Mouse (Mus musculus) megakaryocyte, embryonic 14.5 days (primary cell): Measurements from ENCODE around the gene Vgf. TPM values are rescaled to one million over a fixed set of nuclear protein-coding genes. Genes with fewer than 3 reads are reported as not detected.

ENCODE experiments used
- H3K27me3 ChIP-seq: replicated peaks from 2 replicates; pipeline ENCODE3; 2012; ENCODE audit warnings: inconsistent platforms
- H3K36me3 ChIP-seq: replicated peaks from 2 replicates; pipeline ENCODE3; 2012; ENCODE audit warnings: low read length, inconsistent platforms, mixed read lengths
- H3K4me1 ChIP-seq: 2 replicates; pipeline ENCODE4 v1.6.1; 2012; ENCODE audit warnings: inconsistent platforms
- H3K4me3 ChIP-seq: replicated peaks from 2 replicates; pipeline ENCODE3; 2012; ENCODE audit warnings: moderate library complexity, mild to moderate bottlenecking, inconsistent platforms
- H3K9me3 ChIP-seq: 2 replicates; pipeline ENCODE4 v1.6.1; 2012; ENCODE audit warnings: inconsistent platforms
- FLI1 ChIP-seq: IDR thresholded peaks from 2 replicates; pipeline ENCODE4 v1.6.1; 2012; ENCODE audit warnings: low read length, inconsistent platforms, mixed read lengths
- GATA1 ChIP-seq: IDR thresholded peaks from 3 replicates; pipeline ENCODE4 v1.6.1; 2012; ENCODE audit warnings: mixed read lengths, low read length, inconsistent platforms, borderline replicate concordance
- polyA plus RNA-seq: library from polyadenylated mRNA; stranded (reverse); fragments of >175 nt; gene quantifications from 2 replicates; pipeline ENCODE4 v1.2.3, GENCODE M21; 2012; ENCODE audit warnings: low replicate concordance; ENCODE audit not compliant: insufficient read depth

Vgf gene
- polyA plus RNA-seq: 0.38 TPM in 1 of 2 replicates, not detected in the other

- Histone ChIP-seq H3K36me3 (no peaks in the 10 kb centered on the region), H3K4me3 (peak within 1 kb of the TSS; percentile 77), H3K27me3 (peaks cover 78% of the 10 kb centered on the region), H3K4me1 (peaks cover 35% of the 10 kb centered on the region), H3K9me3 (peaks cover 10% of the 10 kb centered on the region)
- TF ChIP-seq GATA1: no peak
- no peak for TF ChIP-seq FLI1
Observed at GRCm38 (mm10) chr5:137026092-137026491, at the start of gene Vgf. Gene Vgf, plus strand, starts transcription at chr5:137026392.

GRCm38 (mm10) chr5:136977769-136978168, 48.4 kb upstream of the Vgf start:
- Histone ChIP-seq H3K36me3 (peaks cover 31% of the 10 kb centered on the region), H3K4me1 (peaks cover 20% of the 10 kb centered on the region), H3K4me3 (no peak overlapping the region), H3K9me3 (peaks cover 6% of the 10 kb centered on the region), H3K27me3 (peaks cover 16% of the 10 kb centered on the region)
- no peak for TF ChIP-seq GATA1
- TF ChIP-seq FLI1: no peak

DNA sequence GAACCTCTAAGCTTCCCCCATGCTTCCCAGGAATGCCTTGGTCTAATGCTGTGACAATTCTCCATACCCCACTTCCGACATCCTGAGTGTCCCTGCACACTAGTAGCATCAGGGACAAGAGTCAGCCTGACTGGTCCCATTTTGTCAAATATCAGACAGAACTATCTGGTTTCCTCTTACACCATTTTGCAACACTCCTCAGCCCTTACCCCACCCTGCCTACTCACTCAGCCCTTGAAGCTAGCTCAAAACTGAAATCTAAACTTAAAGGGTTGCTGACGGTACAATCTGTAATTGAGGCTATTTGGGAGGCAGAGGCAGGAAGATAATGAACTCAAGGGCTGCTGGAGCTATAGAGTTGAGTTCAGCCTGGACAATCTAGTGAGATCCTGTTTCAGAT, 46.4 kb upstream of the Vgf start:
- Histone ChIP-seq H3K27me3 (peaks cover 7% of the 10 kb centered on the region), H3K4me1 (peaks cover 9% of the 10 kb centered on the region; the same call in 1 of the 2 replicates), H3K36me3 (peaks cover 51% of the 10 kb centered on the region), H3K9me3 (peaks cover 6% of the 10 kb centered on the region), H3K4me3 (no peak overlapping the region)
- no peak for TF ChIP-seq FLI1
- no peak for TF ChIP-seq GATA1

- Histone ChIP-seq H3K27me3 (no peaks in the 10 kb centered on the region), H3K4me3 (no peak overlapping the region), H3K9me3 (peaks cover 6% of the 10 kb centered on the region), H3K4me1 (peaks cover 12% of the 10 kb centered on the region), H3K36me3 (peaks cover 55% of the 10 kb centered on the region)
- no peak for TF ChIP-seq FLI1
- TF ChIP-seq GATA1: no peak
Observed at GRCm38 (mm10) chr5:136980974-136981373, 45.2 kb upstream of the Vgf start.

DNA sequence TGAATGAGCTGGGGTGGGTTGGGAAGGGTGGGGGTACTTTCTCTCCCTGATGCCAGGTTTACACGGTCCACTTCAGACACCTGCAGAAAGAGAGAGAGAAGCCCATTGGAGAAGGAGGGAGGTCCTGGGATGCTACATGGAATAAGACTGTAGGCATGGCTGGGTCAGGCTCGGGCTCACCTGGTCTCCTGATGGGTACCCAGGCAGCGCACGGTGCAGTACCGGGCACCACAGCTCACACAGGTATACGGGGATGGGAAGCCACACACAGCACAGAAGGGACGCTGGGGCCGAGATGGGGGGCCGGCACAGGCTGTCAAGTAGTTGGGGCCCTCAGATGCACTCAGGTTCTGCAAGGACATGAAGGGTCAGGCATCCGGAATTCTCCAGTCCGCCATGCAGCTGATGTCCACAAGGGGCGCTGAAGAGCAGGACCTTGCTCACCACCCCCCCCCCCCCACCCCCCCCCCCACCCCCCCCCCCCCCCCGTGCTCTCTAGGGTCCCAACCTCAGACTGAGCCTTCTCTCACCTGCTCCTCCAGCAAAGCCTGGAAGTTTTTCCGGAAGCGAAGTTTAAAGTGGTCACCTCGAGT, 43.8 kb upstream of the Vgf start:
- H3K9me3 ChIP-seq: peaks cover 6% of the 10 kb centered on the region
- H3K27me3 ChIP-seq: no peaks in the 10 kb centered on the region
- H3K36me3 ChIP-seq: peaks cover 55% of the 10 kb centered on the region
- H3K4me3 ChIP-seq: no peak overlapping the region
- TF ChIP-seq GATA1: no peak
- TF ChIP-seq FLI1: no peak
- H3K4me1 ChIP-seq: peaks cover 18% of the 10 kb centered on the region

GRCm38 (mm10) chr5:136984828-136985227, 41.4 kb upstream of the Vgf start:
- Histone ChIP-seq H3K9me3 (no peaks in the 10 kb centered on the region), H3K4me3 (no peak overlapping the region), H3K27me3 (no peaks in the 10 kb centered on the region), H3K4me1 (peaks cover 34% of the 10 kb centered on the region), H3K36me3 (peaks cover 64% of the 10 kb centered on the region)
- no peak for TF ChIP-seq GATA1
- no peak for TF ChIP-seq FLI1

GRCm38 (mm10) chr5:136986695-136987137, 39.5 kb upstream of the Vgf start, which contains the start of gene Plod3:
Gene Plod3, plus strand, starts transcription at chr5:136987019.
- Histone ChIP-seq H3K4me3 (peak within 1 kb of the TSS; percentile 95), H3K27me3 (no peaks in the 10 kb centered on the region), H3K4me1 (peaks cover 40% of the 10 kb centered on the region), H3K9me3 (no peaks in the 10 kb centered on the region), H3K36me3 (peaks cover 67% of the 10 kb centered on the region)
- TF ChIP-seq GATA1 (no peak), FLI1 (no peak)

DNA sequence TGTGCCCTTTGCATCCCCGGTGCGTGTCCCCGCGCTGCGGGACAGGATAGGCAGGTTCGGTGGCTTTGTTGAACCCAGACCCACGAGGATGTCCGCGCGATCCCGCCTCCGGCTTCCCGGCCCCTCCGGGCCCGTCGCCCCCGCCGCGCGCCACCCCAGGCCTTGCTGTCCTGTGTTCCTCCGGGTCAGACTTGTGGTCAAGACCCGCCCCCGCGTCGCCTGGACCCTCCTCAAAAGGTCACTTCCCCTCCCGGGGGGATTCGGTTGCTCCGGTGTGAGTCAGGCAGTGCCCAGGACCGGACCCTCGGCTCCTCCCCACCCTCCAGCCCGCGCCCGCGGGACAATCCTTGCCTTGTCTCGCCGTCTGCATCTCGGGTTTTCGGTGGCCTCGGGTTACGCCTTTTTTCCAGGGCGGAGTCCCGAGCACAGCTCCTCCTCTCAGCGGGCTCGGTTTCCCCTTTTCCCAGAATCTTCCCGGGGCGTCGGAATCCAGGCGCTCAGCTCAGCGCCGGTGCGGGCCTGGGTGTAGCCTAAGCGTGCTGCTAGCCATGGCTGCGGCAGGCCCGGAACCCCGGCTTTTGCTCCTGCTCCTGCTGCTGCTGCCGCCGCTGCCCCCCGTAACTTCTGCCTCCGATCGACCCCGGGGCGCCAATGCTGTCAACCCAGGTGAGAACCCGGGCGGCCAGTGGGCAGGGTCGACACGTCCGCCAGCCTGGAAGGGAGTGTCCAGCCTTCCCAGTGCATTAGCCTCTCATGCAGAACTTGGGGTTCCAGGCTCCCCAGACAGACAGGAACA, 38.9 kb upstream of the Vgf start:
- no peak for TF ChIP-seq GATA1
- TF ChIP-seq FLI1: no peak
- peaks cover 67% of the 10 kb centered on the region for H3K36me3 ChIP-seq
- H3K4me1 ChIP-seq: peaks cover 40% of the 10 kb centered on the region
- H3K9me3 ChIP-seq: no peaks in the 10 kb centered on the region
- no peaks in the 10 kb centered on the region for H3K27me3 ChIP-seq
- H3K4me3 ChIP-seq: peak overlapping the region; percentile 95

DNA sequence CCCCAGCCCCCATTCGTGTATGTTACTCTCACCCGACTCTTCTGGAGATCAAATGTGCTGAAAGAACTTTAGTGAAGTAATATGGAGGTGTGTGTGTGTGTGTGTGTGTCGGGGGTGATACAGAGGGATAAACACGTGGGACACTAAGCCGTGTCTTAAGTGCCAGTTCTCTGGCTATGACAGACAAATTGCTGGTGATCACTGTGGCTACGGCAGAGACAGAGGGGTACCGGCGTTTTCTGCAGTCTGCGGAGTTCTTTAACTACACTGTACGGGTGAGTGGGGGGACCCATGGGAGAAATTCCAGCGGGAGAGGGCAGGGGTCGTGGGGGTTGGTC, 38.3 kb upstream of the Vgf start, which contains the start of gene Znhit1:
Gene Znhit1, minus strand, starts transcription at position 88 of the 338 bp plus-strand sequence.
- H3K9me3 ChIP-seq: no peaks in the 10 kb centered on the region
- peak within 1 kb of the TSS; percentile 95 for H3K4me3 ChIP-seq
- peaks cover 40% of the 10 kb centered on the region for H3K4me1 ChIP-seq
- no peaks in the 10 kb centered on the region for H3K27me3 ChIP-seq
- TF ChIP-seq FLI1: no peak
- TF ChIP-seq GATA1: no peak
- H3K36me3 ChIP-seq: peaks cover 67% of the 10 kb centered on the region

DNA sequence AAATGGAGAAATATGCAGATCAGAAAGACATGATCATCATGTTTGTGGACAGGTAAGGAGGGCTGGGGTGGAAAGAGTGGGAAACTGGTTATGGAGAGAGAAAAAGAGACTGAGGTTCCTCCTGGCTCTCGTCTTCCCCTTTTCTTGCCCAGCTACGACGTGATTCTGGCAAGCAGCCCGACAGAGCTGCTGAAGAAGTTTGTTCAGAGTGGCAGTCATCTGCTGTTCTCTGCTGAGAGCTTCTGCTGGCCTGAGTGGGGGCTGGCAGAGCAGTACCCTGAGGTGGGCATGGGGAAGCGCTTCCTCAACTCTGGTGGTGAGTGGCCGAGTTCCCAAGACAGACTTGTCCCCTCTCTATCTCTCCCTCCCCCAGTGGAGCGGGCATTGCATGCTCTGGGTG, 37.8 kb upstream of the Vgf start:
- Histone ChIP-seq H3K4me1 (peaks cover 40% of the 10 kb centered on the region), H3K9me3 (no peaks in the 10 kb centered on the region), H3K4me3 (peak overlapping the region; percentile 95), H3K27me3 (no peaks in the 10 kb centered on the region), H3K36me3 (peaks cover 67% of the 10 kb centered on the region)
- TF ChIP-seq FLI1 (no peak), GATA1 (no peak)
